Mouse (Mus musculus) bone marrow macrophage, adult 2 months (primary cell): ENCODE data around the gene Usp29. TPM values are rescaled to one million over a fixed set of nuclear protein-coding genes. Genes with fewer than 3 reads are reported as not detected.
"Not testable (repeated sequence)": the region's sequence is repeated elsewhere in the genome, so short reads cannot be mapped to it uniquely, and the experiment has no call there.

Source experiments
- H3K27ac ChIP-seq: 2 replicates; pipeline ENCODE4 v1.5.1; 2012; ENCODE audit warnings: low read depth, low read length; ENCODE audit not compliant: insufficient read depth
- H3K4me1 ChIP-seq: 2 replicates; pipeline ENCODE4 v1.6.1; 2012; ENCODE audit warnings: low read length; ENCODE audit not compliant: control insufficient read depth, insufficient read depth
- H3K4me3 ChIP-seq: 2 replicates; pipeline ENCODE4 v1.5.1; 2012; ENCODE audit warnings: mild to moderate bottlenecking, low read length, moderate library complexity; ENCODE audit not compliant: insufficient read depth
- CTCF ChIP-seq: IDR thresholded peaks from 2 replicates; pipeline ENCODE4 v1.5.1; 2012; ENCODE audit warnings: low read depth, mild to moderate bottlenecking, low read length, moderate library complexity
- POLR2A ChIP-seq: IDR thresholded peaks from 2 replicates; pipeline ENCODE4 v1.6.1; 2012; ENCODE audit warnings: mild to moderate bottlenecking, low read depth, low read length, borderline replicate concordance
- polyA plus RNA-seq: library from polyadenylated mRNA; stranded (reverse); fragments of >200 nt; gene quantifications from 2 replicates; pipeline ENCODE4 v1.2.4, GENCODE M21; 2012; ENCODE audit not compliant: missing spikeins, insufficient read depth, insufficient read length

Gene Usp29
- polyA plus RNA-seq, 1 experiment = not detected

DNA sequence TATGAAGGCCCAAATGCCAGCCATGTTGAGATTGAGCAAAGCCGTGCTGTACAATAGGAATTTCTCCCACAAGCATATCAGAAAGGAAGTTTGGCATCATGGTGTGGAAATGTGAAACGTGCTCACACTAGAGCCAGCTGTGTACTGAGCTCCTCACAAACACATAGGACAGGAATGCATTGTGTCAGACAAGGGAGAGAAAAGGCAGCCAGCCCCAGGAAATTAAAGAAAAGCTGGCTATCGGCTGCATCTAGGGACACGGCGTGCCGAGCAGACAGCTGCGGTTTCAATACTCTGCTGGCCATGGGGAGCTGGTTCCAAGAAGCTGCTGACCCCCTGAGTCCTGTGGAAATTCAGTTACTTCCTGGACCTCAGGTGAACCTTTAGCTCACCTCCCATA lies 155.0 kb downstream of the Usp29 start:
- Histone ChIP-seq H3K4me3 (no peak overlapping the region), H3K27ac (no peak overlapping the region), H3K4me1 (no peaks in the 10 kb centered on the region)
- TF ChIP-seq CTCF (no peak), POLR2A (no peak)

DNA sequence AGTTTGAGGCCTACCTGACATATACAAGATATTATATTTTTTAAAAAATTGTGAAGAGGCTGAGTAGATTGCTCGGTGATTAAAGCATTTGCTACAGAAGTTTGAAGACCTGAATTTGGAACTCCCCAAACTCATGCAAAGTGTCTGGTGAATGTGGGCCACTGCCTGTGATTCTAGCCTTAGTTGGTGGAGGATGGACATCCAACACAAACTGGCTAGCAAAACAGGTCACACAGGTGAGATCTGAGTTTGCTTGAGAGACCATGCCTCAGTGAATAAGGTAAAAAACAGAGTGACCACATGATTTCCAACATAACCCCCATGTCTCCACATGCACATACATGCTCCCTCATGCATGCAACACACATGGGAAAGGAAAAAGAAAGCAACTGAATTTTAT lies 156.5 kb downstream of the Usp29 start:
- Histone ChIP-seq H3K4me1 (no peaks in the 10 kb centered on the region), H3K27ac (no peak overlapping the region), H3K4me3 (no peak overlapping the region)
- TF ChIP-seq CTCF (no peak), POLR2A (no peak)

DNA sequence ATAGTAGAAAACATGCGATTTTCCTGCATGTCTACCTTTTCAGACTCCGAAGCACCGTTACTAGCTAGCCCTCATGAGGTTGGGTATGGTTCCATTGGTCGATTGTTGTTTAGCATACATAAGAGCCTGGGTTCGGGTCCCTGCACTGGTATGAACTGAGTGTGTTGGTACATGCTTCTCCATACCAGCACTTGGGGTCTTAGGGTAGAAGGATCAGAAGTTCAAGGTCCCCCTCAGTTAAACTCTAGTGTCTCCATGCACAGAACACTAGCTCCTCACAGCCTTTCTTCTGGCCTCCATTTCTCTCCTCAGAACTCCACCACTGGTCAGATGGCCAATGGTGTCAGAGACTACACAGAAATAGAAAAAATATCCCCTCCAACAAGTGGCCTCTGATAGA lies 159.5 kb downstream of the Usp29 start:
- H3K4me1 ChIP-seq = no peaks in the 10 kb centered on the region
- H3K4me3 ChIP-seq = no peak overlapping the region
- H3K27ac ChIP-seq = no peak overlapping the region
- no peak for TF ChIP-seq POLR2A
- no peak for TF ChIP-seq CTCF

DNA sequence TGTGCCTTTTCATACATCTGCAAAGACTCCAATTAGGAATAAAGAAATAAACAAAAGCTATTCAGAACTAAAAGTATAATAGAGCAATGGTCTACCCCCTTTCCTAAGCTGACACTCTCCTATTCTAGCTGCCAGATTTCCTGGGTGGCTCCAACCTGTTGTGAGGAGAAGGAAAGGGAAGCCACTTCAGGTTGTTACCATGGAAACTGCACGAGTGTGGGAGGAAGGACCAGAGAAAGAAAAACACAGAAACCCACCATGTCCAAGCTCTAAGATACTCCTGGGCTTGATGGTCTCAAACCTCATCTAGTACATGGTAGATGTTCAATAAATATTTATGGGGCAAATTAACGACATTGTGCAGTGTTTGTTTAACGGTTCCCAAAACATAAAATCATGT lies 160.8 kb downstream of the Usp29 start:
- TF ChIP-seq POLR2A = no peak
- TF ChIP-seq CTCF = no peak
- Histone ChIP-seq H3K27ac (no peak overlapping the region), H3K4me3 (no peak overlapping the region), H3K4me1 (no peaks in the 10 kb centered on the region)

DNA sequence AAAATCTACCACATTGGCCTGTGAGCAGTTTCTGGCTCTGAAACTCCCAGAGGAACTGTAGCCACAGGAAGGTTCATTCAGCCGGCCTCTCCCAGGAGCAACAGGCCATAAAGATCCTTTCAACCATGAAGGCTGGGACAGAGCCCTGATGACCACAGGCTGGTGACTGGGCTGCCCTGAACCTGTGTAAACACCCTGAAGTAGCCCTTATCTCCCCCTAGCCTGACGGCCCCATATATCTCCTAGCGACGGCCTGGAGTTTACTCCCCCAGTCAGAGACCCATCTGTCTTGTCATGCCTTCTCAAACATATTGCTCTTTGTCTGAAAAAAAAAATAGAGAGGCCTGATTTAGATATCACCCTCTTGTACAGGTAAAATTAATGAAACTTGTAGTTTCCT lies 166.6 kb downstream of the Usp29 start:
- not testable (repeated sequence) for H3K4me1 ChIP-seq, H3K27ac ChIP-seq, H3K4me3 ChIP-seq

DNA sequence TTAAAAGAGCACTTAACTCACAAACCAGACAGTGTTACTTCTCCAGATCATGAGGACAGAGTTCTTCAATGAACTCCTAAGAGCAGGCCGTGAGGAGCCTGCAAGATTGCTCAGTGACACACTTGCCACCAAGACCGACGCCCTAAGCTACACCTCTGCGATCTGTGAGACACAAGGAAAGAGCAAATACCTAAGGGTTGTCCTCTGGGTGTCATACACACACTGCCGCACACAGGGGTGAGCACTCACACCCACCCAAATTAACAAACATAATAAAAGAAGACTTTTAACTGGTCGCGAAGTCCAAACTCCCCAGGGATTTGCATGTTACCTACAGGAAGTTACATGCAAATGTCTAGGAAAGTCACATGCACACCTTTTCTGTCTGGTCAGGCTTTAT lies 170.3 kb downstream of the Usp29 start:
- H3K4me1 ChIP-seq = no peaks in the 10 kb centered on the region
- H3K4me3 ChIP-seq = no peak overlapping the region
- TF ChIP-seq CTCF (no peak), POLR2A (no peak)
- no peak overlapping the region for H3K27ac ChIP-seq

DNA sequence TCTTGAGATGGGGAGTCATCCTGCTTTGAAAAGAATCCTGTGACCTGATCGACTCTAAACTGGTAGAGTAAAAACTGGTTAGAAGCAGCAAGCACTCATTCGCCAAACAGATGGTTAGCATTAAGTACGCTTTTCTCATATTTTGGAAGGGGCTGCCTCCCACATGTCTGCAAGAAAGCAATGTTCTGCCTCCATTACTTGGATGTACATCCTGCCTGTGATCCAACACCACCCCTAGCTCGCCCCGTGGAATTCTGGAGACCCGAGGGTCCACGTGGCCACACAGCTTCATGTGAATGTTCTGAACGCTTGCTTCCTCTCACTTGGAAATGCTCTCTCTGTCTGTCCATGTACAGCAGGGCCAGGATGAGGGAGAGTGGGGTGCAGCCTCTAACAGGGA lies 173.1 kb downstream of the Usp29 start:
- Histone ChIP-seq H3K27ac (no peak overlapping the region), H3K4me1 (no peaks in the 10 kb centered on the region), H3K4me3 (no peak overlapping the region)
- TF ChIP-seq POLR2A = no peak
- TF ChIP-seq CTCF = no peak

DNA sequence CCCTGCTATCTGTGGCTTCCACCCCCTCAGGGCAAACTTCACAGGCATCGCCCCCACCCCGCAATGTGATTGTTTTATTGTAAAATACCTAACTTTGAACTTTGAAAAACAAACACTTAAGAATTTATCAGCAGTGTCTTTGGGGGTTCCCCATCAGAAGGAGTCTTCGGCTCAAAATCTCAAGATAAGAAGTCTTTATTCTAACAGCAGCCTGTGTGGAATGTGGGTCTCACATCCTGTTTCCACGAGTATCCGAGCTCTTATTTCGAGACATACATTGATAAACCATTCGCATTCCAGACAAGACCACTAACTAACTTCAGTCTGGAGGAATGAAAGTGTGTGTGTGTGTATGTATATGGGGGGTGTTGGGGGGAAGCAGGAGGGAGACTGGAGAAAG lies 180.1 kb downstream of the Usp29 start:
- Histone ChIP-seq H3K27ac (no peak overlapping the region), H3K4me1 (no peaks in the 10 kb centered on the region), H3K4me3 (no peak overlapping the region)
- TF ChIP-seq POLR2A = no peak
- TF ChIP-seq CTCF = no peak

DNA sequence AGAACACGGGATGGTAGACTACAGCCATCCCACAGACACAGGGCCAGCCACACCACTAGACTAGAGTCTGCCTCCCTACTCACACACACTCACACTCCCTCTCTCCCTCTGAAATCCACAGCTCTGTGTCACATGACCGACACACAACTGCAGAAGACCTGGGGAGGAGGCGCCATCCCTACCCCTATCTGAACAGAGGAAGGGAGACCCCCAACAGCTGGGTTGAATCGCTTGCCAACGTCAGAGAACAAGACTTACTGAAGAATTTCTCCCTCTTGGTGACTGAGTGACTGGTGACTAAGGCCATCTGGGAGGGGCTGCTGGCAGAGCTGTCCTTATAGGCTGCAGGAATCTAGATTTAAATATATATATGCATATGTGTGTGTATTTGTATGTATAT lies 181.4 kb downstream of the Usp29 start:
- no peak overlapping the region for H3K27ac ChIP-seq
- no peak overlapping the region for H3K4me3 ChIP-seq
- TF ChIP-seq POLR2A = no peak
- TF ChIP-seq CTCF = no peak
- no peaks in the 10 kb centered on the region for H3K4me1 ChIP-seq

DNA sequence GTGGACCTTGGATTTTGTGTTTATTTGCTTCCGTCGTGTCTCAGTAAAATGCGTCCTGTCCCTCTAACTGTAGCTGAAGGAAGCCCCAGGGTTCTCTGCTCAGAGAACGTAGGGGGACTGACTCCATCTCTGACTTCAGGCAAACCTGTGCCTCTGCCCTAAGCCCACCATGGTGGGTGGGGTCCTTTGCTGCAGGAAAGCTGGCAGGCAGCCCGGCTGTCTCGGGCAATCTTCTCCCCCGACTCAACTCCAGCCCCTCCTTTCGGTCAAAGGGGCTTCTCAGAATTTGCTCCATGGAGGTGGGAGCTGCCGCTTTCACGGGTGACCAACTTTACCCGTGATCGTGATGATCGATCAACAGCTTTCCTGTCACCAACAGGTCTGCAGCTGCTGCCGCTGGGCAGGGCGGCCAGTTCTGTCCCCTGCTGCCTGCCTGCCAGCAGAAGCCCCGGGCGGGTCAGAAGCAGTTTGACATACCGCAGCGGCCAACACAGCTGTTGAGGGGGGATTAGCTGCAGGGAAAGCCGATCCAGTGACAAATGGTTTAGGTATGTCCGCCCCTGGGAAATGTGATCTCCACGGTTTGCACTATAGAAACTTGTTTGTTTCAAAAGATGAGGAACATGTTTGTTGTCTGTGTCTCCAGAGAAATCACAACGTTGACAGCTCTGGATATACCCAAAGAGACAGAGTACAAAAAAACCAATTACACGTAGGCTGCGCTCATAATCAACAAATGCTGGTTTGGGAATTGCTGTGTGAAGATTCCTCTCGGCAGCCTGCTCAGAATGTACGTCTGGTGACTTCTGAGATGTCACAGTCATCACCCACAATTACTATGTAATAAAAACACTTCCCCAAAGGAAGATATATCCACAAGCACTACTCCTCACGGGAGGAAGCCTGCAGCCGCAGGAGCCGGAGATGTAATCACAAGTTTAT lies 183.3 kb downstream of the Usp29 start:
- no peak overlapping the region for H3K4me3 ChIP-seq
- H3K27ac ChIP-seq = no peak overlapping the region
- no peaks in the 10 kb centered on the region for H3K4me1 ChIP-seq
- TF ChIP-seq CTCF = no peak
